Mouse (Mus musculus): ENCODE measurements around the gene Rab36.

DNA sequence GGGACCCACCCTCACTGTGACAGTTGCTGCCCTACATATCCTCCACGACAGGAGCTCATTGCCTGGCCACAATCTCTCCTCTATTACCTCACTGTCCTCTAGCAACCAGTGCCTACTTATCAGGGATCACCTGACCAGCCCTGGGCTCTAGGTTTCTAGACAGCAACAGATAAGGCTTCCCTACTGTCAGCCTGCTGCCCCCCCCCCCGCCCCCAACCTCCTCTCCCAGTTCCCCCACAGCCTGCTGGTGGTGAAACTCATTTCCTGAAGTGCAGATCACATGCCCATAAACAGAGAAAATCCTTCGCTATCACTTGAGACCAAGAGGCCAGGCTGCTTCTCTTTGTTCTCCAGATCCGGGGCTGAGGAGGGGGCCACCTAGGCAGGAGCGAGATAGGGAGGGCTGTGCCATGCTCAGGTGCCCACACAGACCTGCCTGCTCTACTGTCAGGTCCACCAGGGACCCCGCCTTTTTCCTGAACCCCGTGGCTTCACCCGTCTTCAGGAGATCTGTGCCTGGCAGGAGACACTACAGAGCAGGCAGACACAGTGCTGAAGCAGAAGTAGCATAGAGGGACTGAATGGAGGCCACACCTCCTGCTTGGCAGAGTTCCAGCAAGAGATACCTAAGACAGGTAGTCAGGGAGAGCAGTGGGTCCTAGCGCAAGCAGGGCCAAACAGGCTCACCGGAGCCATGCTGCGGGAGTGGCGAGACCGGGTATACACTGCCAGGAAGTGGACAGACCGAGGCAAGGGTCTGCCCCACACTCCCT, 49.0 kb upstream of the Rab36 start:
- no peak for TF ChIP-seq CTCF (IDR thresholded peaks at IDR 0.05; ENCODE audit: extremely low read depth, insufficient read depth, low read length)
- TF ChIP-seq POLR2A (IDR thresholded peaks at IDR 0.05; ENCODE audit: extremely low read depth, insufficient read depth, low read length), result no peak

Data from cortical plate, adult 2 months (tissue).